Mouse (Mus musculus): ENCODE data around the gene Gipc1. TPM values are rescaled to one million over a fixed set of nuclear protein-coding genes. Genes with fewer than 3 reads are reported as not detected.

Gipc1 gene
- polyA plus RNA-seq, 1 experiment from 2014 or later, result 193 TPM

DNA sequence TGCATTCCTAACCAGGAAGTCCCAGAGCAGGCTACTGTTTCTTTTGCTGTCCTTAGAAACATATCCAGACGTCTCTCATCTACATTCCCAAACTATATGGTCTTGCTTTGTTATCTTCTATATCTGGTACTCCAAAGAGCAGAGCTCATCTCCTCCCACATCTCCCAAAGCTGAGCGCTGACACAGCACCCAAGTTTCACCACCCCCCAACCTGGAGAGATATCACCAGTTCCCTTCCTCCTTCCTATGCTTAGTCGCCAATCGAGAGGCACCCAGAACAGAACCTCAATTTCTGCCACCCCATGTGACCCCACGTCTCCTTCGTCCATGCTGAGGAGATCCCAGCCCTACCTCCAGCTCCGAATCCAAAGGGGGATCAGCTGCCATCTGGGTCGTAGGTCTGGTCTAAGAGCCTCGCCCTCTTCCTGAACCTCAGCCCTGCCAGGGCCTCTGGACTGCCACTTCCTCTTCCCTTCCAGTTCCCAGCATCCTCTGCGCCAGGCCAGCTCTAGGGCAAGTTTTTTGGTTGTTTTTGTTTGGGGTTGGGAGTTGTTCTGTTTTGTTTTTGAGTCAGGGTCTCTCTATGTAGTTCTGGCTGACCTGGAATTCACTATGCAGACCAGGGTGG, 41.2 kb downstream of the Gipc1 start:
- no peak overlapping the region for H3K4me3 ChIP-seq
- H3K4me1 ChIP-seq, result peaks cover 15% of the 10 kb centered on the region
- peaks cover 29% of the 10 kb centered on the region for H3K36me3 ChIP-seq
- H3K4me2 ChIP-seq (replicated peaks), result no peak overlapping the region
- H3K9me3 ChIP-seq (replicated peaks), result no peaks in the 10 kb centered on the region
- 87% methylated on average over 10 of the region's 10 CpGs for WGBS
- H3K27ac ChIP-seq, result no peak overlapping the region
- no peaks in the 10 kb centered on the region for H3K27me3 ChIP-seq
- no peak for ATAC-seq (ENCODE audit: low FRiP score)
- H3K9ac ChIP-seq, result no peak overlapping the region

DNA sequence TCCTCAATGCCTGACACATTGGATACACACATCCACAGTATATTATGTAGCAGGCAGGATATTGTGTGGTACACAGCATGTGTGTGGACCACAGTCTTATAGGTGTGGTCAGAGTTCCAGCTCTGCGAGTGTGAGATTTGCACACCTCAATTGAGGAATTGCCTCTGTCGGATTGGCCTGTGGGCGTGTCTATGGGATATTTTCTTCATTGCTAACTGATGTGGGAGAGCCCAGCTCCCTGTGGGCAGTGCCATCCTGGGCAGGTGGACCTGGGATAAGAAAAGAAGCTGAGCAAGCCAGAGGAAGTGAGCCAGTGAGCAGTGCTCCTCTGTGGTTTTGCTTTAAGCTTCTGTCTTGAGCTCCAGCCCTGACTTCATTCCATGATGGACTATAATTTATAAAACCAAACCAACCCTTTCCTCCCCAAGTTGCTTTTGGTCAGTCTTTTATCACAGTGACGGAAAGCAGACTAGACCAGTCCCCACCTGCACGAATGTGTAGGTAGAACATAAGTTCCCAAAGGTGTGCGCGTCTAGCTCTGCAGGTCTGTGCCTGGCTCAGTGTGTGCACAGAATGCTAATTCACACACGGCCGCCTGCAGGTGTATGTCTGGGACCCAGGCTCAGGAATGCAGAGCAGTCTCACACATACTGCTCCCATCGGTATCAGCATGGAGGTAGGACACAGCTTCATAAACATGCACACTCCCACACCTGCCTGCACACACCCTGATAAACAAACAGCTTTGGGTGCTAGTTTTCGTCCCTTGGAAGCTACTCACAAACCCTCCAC, 42.1 kb downstream of the Gipc1 start:
- WGBS, result 91% methylated on average over 11 of the region's 11 CpGs
- no peak for ATAC-seq (ENCODE audit: low FRiP score)

DNA sequence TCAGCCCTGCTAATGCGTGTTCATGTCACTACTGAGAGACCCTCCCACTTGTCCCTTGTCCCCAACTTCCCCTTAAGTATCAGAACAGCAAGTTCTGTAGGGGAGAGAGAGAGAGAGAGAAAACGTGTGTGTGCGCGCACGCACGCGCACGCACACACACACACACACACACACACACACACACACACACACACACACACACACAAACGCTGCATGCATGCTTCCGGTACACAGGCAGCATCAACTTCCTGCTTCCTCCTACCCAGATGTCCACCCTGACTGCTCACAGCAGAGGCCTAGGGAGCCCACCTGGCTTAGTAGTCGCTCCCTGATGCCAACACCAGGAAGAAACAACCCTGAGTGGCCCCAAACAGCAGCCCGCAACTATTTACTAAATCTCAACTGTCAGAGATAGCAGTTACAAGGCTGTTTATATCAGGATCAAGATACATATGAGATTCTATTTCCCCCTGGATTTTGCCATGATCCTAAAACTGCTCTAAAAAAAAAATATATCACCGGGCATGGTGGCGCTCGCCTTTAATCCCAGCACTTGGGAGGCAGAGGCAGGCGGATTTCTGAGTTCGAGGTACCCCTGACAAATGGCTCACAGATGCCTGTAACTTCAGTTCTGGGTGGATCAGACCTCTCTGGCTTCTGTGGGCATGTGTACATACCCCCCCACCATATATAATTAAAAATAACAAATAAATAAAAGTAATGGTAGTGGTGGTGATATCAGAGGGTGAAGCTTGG, 43.1 kb downstream of the Gipc1 start:
- H3K36me3 ChIP-seq, result peaks cover 20% of the 10 kb centered on the region
- peak overlapping the region; percentile 18; the same call in 1 of the 2 replicates for H3K9ac ChIP-seq
- peaks cover 23% of the 10 kb centered on the region for H3K4me1 ChIP-seq
- H3K27me3 ChIP-seq, result no peaks in the 10 kb centered on the region
- no peak overlapping the region; the same call in 1 of the 2 replicates for H3K27ac ChIP-seq
- no peaks in the 10 kb centered on the region for H3K9me3 ChIP-seq (replicated peaks)
- ATAC-seq (ENCODE audit: low FRiP score), result no peak
- 90% methylated on average over 17 of the region's 17 CpGs for WGBS
- no peak overlapping the region for H3K4me2 ChIP-seq (replicated peaks)
- H3K4me3 ChIP-seq, result no peak overlapping the region

More for the DNA sequence above, 42.1 kb downstream of the Gipc1 start:
- Histone ChIP-seq H3K4me1 (peaks cover 19% of the 10 kb centered on the region), H3K9me3 (replicated peaks) (no peaks in the 10 kb centered on the region), H3K4me2 (replicated peaks) (no peak overlapping the region), H3K4me3 (no peak overlapping the region), H3K9ac (no peak overlapping the region), H3K27me3 (no peaks in the 10 kb centered on the region), H3K27ac (no peak overlapping the region), H3K36me3 (peaks cover 28% of the 10 kb centered on the region)

DNA sequence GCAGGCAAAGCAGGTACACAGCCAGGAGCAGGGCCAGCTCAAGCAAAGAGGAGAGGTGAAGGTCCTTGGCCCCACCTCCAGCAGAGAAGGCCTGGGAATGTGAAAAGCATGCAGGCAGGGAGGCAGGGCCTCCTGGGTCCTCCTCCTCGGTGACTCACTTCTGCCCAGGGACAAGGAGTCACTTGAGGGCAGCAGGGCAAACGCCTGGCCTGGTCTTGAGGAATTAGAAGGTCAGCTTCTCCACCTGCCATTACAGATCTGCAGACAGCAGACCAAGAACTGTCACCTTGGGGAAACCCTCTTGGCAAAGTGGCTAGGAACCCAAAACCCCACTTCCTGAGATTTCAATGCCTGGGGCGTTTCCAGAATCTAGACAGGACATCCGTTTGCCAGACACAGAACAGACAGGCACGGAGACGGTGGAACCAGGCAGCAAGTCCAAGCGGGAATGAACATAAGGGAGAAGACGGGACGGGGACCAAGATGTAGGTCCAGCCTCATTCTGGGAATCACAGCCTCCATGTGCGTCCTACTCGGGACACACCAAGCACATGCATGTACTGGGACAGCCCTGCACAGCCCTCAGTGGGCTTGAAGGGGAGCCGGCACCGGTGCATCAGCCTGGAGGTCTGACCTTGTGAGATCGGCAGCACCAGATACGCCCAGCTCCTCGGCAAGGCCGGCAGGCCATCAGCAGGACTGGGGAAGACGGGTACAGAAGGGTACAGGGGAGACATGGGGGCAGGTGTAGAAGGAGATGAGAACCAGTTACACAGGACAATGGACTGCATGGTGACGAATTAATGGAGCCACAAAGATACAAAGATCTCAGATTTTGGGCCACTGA, 45.1 kb downstream of the Gipc1 start:
- 59% methylated on average over 19 of the region's 19 CpGs for WGBS
- no peak for ATAC-seq (ENCODE audit: low FRiP score)

DNA sequence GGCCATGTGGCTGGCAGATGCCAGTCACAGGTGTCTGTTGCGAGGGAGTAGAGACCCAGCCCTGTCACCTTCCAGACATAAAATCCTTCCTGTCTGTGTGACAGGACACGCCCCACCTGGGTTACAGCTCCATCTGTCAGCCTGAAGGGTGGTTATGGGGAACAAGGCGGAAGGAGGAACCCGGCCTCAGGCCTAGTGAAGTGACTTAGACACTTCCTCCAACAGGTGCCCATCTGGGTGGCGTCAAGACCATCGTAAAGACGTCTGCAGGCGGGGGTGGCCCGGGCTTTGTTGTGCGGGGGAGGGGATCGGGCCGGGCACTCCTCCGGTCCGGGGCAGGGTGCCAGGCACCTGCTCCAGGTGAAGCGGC, 45.8 kb downstream of the Gipc1 start:
- ATAC-seq (ENCODE audit: low FRiP score), result peak; percentile 35
- H3K9ac ChIP-seq, result peak overlapping the region; percentile 90
- peak overlapping the region; percentile 85 for H3K4me3 ChIP-seq
- 4% methylated on average over 15 of the region's 15 CpGs for WGBS
- H3K36me3 ChIP-seq, result no peaks in the 10 kb centered on the region
- peak overlapping the region; percentile 92 for H3K4me2 ChIP-seq (replicated peaks)
- peaks cover 23% of the 10 kb centered on the region for H3K4me1 ChIP-seq
- H3K9me3 ChIP-seq (replicated peaks), result no peaks in the 10 kb centered on the region
- no peak overlapping the region for H3K27ac ChIP-seq
- no peaks in the 10 kb centered on the region for H3K27me3 ChIP-seq

More for the DNA sequence above, 45.1 kb downstream of the Gipc1 start:
- 0 out of 2 replicates have a peak overlapping the region, but pooled peaks have one; percentile 18 for H3K27ac ChIP-seq
- peak overlapping the region; percentile 92 for H3K4me2 ChIP-seq (replicated peaks)
- no peaks in the 10 kb centered on the region; the same call in 1 of the 2 replicates for H3K36me3 ChIP-seq
- H3K9me3 ChIP-seq (replicated peaks), result no peaks in the 10 kb centered on the region
- H3K9ac ChIP-seq, result peak overlapping the region; percentile 90
- peaks cover 23% of the 10 kb centered on the region for H3K4me1 ChIP-seq
- H3K27me3 ChIP-seq, result no peaks in the 10 kb centered on the region
- peak overlapping the region; percentile 85 for H3K4me3 ChIP-seq

DNA sequence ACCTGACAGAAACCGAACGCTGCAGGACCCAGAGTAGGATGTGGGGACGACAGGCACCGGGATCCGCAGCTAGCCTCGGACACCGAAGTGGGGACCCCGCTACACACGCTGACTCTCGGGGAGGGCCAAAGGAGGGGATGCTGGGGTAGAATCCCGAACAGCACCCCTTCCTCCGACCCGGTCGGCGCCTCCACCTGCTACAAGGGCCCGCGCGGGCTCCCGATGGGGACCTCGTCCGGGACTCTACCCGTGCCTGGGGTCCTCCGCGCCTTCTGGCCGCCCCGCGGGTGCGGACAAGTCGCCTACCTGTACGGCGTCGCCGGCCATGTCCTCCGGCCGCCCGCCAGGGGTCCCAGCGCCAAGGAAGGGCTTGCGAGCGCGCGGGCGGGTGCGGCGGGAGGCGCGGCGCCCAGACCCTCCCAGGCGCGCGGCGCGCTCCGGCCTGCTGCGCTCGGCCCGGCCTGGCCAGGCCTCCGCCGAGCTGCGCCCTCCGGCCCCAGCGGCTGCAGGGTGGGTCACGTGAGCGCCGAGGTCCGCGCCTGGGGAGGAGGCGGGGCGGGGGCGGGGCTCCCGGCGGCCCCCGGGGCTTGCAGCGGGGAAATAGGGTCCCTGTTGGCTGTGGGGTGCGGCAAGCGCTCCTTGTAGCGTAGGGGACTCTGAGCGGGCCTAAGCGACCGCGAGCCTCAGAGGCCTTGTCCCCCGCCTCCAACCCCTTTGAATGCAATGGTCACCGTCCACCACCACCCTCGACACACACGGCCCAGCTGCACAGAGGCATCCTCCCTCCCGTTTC, 46.4 kb downstream of the Gipc1 start, which contains the start of gene Pkn1:
Pkn1 (minus strand) TSS at position 519 of the 793 bp plus-strand sequence.
- under 1% methylated on average over 53 of the region's 85 CpGs for WGBS
- ATAC-seq (ENCODE audit: low FRiP score), result peak; percentile 92
- no peaks in the 10 kb centered on the region for H3K9me3 ChIP-seq (replicated peaks)
- peak within 1 kb of the TSS; percentile 85 for H3K4me3 ChIP-seq
- peak within 1 kb of the TSS; percentile 90 for H3K9ac ChIP-seq
- peaks cover 23% of the 10 kb centered on the region for H3K4me1 ChIP-seq
- no peaks in the 10 kb centered on the region for H3K36me3 ChIP-seq
- H3K27ac ChIP-seq, result peak within 1 kb of the TSS; percentile 52
- H3K4me2 ChIP-seq (replicated peaks), result peak within 1 kb of the TSS; percentile 92
- H3K27me3 ChIP-seq, result no peaks in the 10 kb centered on the region

DNA sequence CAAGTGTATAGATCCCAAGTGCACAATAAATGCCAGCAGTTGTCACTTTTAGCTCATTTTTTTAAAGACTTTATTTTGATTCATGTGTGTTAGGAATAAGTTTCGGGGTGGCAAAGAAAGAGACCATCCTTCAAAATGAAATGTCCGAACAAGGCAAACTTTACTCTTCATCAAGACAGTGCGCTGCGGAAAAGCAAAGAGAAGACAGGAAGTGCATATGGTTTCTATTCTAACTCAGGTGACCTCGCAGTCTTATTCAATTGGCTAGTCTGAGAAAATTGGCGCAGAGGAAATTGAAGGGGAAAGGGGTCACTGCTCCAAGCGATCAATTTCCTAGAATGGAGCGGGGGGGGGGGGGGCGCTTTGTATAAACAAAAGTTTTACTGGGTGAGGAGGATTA, 47.1 kb downstream of the Gipc1 start:
- 45% methylated on average over 9 of the region's 9 CpGs for WGBS
- Histone ChIP-seq H3K27me3 (no peaks in the 10 kb centered on the region), H3K27ac (peak overlapping the region; percentile 52; the same call in 1 of the 2 replicates), H3K9ac (peak overlapping the region; percentile 90), H3K36me3 (no peaks in the 10 kb centered on the region), H3K4me2 (replicated peaks) (peak overlapping the region; percentile 92), H3K4me3 (peak overlapping the region; percentile 85), H3K4me1 (peaks cover 23% of the 10 kb centered on the region), H3K9me3 (replicated peaks) (no peaks in the 10 kb centered on the region)
- ATAC-seq (ENCODE audit: low FRiP score), result no peak

DNA sequence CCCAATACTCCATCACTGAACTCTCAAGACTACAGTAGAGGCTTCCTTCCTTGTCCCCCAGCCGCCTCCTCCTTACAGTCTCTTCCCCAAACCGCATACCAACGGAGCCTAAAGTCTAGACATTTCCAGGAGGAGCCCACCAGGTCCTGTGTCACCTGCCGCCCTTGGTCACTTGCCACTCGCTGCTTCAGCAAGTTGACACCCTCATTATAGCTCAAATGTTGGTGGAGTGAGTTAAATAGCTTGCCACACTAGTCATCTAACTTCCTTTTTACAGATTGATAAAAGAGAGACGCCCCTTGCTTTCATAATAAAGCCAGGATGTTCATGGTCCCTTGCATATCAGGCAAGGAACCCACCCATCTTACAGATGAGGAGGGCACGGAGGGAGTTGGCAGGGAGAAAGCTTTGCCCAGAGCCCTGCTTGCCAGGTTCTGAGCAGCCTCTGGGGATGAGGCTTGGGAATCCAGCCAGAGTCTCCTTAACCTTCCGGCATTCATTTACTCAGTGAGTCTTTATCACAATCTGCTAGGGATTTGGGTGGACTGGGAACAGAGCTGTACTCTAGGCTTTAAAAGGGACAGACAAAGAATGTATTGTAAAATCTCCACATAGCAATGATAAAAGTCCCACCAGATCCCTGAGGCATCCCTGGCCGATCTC, 48.1 kb downstream of the Gipc1 start:
- no peak overlapping the region for H3K4me3 ChIP-seq
- H3K9ac ChIP-seq, result no peak overlapping the region
- peaks cover 23% of the 10 kb centered on the region for H3K4me1 ChIP-seq
- 84% methylated on average over 9 of the region's 9 CpGs for WGBS
- no peaks in the 10 kb centered on the region for H3K27me3 ChIP-seq
- H3K9me3 ChIP-seq (replicated peaks), result no peaks in the 10 kb centered on the region
- H3K36me3 ChIP-seq, result no peaks in the 10 kb centered on the region
- H3K4me2 ChIP-seq (replicated peaks), result no peak overlapping the region
- no peak for ATAC-seq (ENCODE audit: low FRiP score)
- no peak overlapping the region for H3K27ac ChIP-seq

DNA sequence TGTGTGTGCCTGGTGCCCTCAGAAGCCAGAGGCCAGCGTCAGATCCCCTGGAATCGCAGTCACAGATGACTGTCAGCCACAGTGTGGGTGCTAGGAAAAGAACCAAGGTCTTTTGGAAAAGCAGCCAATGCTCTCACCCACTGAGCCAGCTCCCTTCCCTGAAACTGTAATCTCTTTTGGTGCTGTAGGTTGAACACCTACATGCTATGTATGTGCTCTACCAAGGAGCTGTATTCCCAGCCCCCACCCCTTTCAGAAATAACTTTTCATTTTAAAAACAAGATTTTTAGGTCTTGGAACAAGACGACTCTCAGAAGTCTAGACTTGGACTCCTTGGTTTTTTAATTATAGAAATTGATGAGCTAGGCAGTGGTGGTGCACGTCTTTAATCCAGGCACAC, 50.9 kb downstream of the Gipc1 start:
- Histone ChIP-seq H3K9ac (no peak overlapping the region), H3K36me3 (no peaks in the 10 kb centered on the region), H3K27ac (no peak overlapping the region), H3K9me3 (replicated peaks) (no peaks in the 10 kb centered on the region), H3K4me2 (replicated peaks) (no peak overlapping the region), H3K4me3 (no peak overlapping the region), H3K27me3 (no peaks in the 10 kb centered on the region), H3K4me1 (peaks cover 9% of the 10 kb centered on the region; the same call in 1 of the 2 replicates)
- no peak for ATAC-seq (ENCODE audit: low FRiP score)
- WGBS, result 83% methylated on average over 4 of the region's 4 CpGs

DNA sequence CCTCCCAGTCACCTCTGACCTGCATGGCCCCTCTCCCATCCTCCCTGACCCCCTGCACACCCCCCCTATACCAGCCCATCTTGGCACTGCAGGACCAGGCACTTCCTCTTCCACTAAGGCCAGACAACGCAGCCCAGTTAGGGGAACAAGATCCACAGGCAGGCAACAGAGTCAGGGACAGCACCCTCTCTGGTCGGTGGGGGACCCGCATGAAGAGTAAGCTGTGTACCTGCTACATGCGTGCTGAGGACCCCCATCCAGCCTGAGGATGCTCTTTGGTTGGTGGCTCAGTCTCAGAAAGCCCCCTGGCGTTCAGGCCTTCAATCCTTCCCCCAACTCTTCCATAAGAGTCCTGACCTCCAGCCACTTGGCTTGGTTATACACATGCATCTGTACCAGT, 53.9 kb downstream of the Gipc1 start:
- ATAC-seq (ENCODE audit: low FRiP score), result no peak

More for the DNA sequence above, 53.9 kb downstream of the Gipc1 start:
- Histone ChIP-seq H3K4me1 (no peaks in the 10 kb centered on the region), H3K27me3 (no peaks in the 10 kb centered on the region), H3K9ac (no peak overlapping the region), H3K4me3 (no peak overlapping the region), H3K4me2 (replicated peaks) (no peak overlapping the region), H3K36me3 (no peaks in the 10 kb centered on the region), H3K9me3 (replicated peaks) (no peaks in the 10 kb centered on the region), H3K27ac (no peak overlapping the region)
- 66% methylated on average over 5 of the region's 5 CpGs for WGBS
